Mouse (Mus musculus) lung, adult 2 months (tissue): ENCODE measurements around the gene Lrrc4b.

Experiments used
- CTCF ChIP-seq: fragments of 200-500 bp; IDR thresholded peaks from 2 replicates; pipeline ENCODE4 v1.5.1; 2011; ENCODE audit warnings: mild to moderate bottlenecking, low read length, control low read depth; ENCODE audit not compliant: insufficient read depth
- POLR2A ChIP-seq: fragments of 200-500 bp; IDR thresholded peaks from 2 replicates; pipeline ENCODE4 v1.6.1; 2011; ENCODE audit warnings: low read depth, mild to moderate bottlenecking, control low read depth, low read length, borderline replicate concordance; ENCODE audit errors: extremely low read depth

- TF ChIP-seq CTCF (no peak), POLR2A (no peak)
Observed at GRCm38 (mm10) chr7:44461503-44462217, 32.8 kb downstream of the Lrrc4b start.
